Mouse (Mus musculus) spleen, postnatal 0 days (tissue): ENCODE measurements around the gene Slc22a2. TPM values are rescaled to one million over a fixed set of nuclear protein-coding genes. Genes with fewer than 3 reads are reported as not detected.

Experiments
- polyA plus RNA-seq: library from polyadenylated mRNA; unstranded; fragments of >200 nt; fragmentation: Nextera tagmentation; extraction: Ambion mirVana; gene quantifications from 2 replicates; pipeline ENCODE4 v1.2.1, GENCODE M21; 2015

Gene Slc22a2
- polyA plus RNA-seq: not detected in 2 replicates

GRCm38 (mm10) chr17:12583991-12584390 lies at the start of gene Slc22a2:
Gene Slc22a2, plus strand, starts transcription at chr17:12584132.

GRCm38 (mm10) chr17:12675646-12676045 lies 91.7 kb downstream of the Slc22a2 start, which contains the start of gene Slc22a1:
Gene Slc22a1, minus strand, starts transcription at chr17:12675829.

Other genes with a start within 250 kb of the Slc22a2 start
- 0.22 and 0.30 TPM in 2 replicates for gene Plg, start 205.5 kb upstream of the Slc22a2 start, polyA plus RNA-seq
- 1.3 and 1.5 TPM in 2 replicates for gene Slc22a3, start 76.4 kb upstream of the Slc22a2 start, polyA plus RNA-seq
- gene Slc22a1, start 91.7 kb downstream of the Slc22a2 start, polyA plus RNA-seq: not detected in 2 replicates
- gene Igf2r, start 185.5 kb downstream of the Slc22a2 start, polyA plus RNA-seq: 5.8 and 7.4 TPM in 2 replicates